Mouse (Mus musculus) liver, embryonic 16.5 days (tissue): ENCODE measurements around the gene Heyl. TPM values are rescaled to one million over a fixed set of nuclear protein-coding genes. Genes with fewer than 3 reads are reported as not detected.
"Not testable (repeated sequence)": the region's sequence is repeated elsewhere in the genome, so short reads cannot be mapped to it uniquely, and the experiment has no call there.

Source experiments
- ATAC-seq: fragments of 200-750 bp; cut with Nextera tagmentation; 2 replicates; pipeline ENCODE4 v1.8.0; 2017; ENCODE audit warnings: low read depth, mild to moderate bottlenecking, moderate number of reproducible peaks, moderate library complexity
- H3K27ac ChIP-seq: fragments of 300-500 bp; sonication (generic); 2 replicates; pipeline ENCODE4 v1.5.1; 2014; ENCODE audit warnings: mild to moderate bottlenecking, low read length
- H3K27me3 ChIP-seq: fragments of 300-500 bp; sonication (generic); 2 replicates; pipeline ENCODE4 v1.6.1; 2014; ENCODE audit warnings: low read depth, low read length, mixed read lengths; ENCODE audit not compliant: control insufficient read depth, insufficient read depth
- H3K36me3 ChIP-seq: fragments of 300-500 bp; sonication (generic); 2 replicates; pipeline ENCODE4 v1.6.1; 2014; ENCODE audit warnings: mild to moderate bottlenecking; ENCODE audit not compliant: control insufficient read depth, insufficient read depth
- H3K4me1 ChIP-seq: fragments of 300-500 bp; sonication (generic); 2 replicates; pipeline ENCODE4 v1.6.1; 2014; ENCODE audit warnings: low read depth, low read length, mixed read lengths; ENCODE audit not compliant: control insufficient read depth
- H3K4me2 ChIP-seq: fragments of 300-500 bp; sonication (generic); 2 replicates; pipeline ENCODE4 v1.6.1; 2014; ENCODE audit warnings: low read depth, low read length, mixed read lengths
- H3K4me3 ChIP-seq: fragments of 300-500 bp; sonication (generic); 2 replicates; pipeline ENCODE4 v1.5.1; 2014; ENCODE audit warnings: low read depth, mild to moderate bottlenecking, low read length
- H3K9ac ChIP-seq: fragments of 300-500 bp; sonication (generic); 2 replicates; pipeline ENCODE4 v1.6.1; 2014; ENCODE audit warnings: low read depth, low read length
- H3K9me3 ChIP-seq: fragments of 300-500 bp; sonication (generic); replicated peaks from 2 replicates; pipeline ENCODE4 v1.6.1; 2016; ENCODE audit warnings: low read length; ENCODE audit not compliant: control insufficient read depth
- WGBS: fragments of 180-500 bp; shearing (Covaris S2); extraction: QIAGEN DNeasy Blood & Tissue Kit; methylation state at CpG from one replicate; pipeline ENCODE4 v1.1.7; 2014; ENCODE audit not compliant: insufficient replicate concordance; 5-methylcytosine and 5-hydroxymethylcytosine counted together
- polyA plus RNA-seq: library from polyadenylated mRNA; unstranded; fragments of >200 nt; fragmentation: Nextera tagmentation; extraction: Ambion mirVana; gene quantifications from 2 replicates; pipeline ENCODE4 v1.2.1, GENCODE M21; 2015

Gene Heyl
- polyA plus RNA-seq, 1 experiment from 2014 or later = 1.1 TPM

DNA sequence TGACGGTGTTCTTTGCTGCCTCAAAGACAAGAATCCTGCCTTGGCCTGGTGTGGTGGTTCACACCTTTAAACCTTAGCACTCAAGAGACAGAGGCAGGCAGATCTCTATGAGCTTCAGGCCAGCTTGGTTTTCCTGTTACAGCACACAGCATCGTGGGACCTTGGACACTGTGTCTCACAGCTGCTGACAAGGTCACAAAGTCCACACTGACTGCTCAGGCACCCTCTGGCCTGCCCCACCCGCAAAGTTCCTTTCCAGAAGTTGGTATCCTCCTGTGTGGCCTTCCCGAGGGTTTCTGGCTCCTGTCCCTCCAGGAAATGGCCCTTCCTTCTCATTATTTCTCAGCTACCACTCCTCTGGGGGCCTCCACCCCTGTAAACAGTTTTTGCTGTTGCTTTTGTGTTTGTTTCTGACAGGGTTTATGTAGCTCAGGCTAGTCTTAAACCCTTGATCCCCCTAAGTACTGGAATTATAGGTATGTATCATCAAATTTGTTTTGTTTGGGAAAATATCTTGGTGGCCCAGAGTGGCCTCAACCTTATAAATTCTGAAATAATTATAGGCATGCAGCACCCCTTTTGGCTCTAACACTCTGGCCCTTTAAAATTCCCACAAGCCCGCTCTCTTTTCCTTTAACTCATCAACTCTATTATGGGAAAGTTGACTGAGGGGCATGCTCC lies 28.5 kb downstream of the Heyl start, which contains the start of gene Pabpc4:
Pabpc4 (plus strand) TSS at position 631 of the 681 bp plus-strand sequence.
- Histone ChIP-seq H3K4me2 (no peak within 1 kb of the TSS), H3K27me3 (no peaks in the 10 kb centered on the region), H3K36me3 (no peaks in the 10 kb centered on the region), H3K9ac (no peak within 1 kb of the TSS), H3K27ac (no peak within 1 kb of the TSS), H3K9me3 (no peaks in the 10 kb centered on the region), H3K4me1 (no peaks in the 10 kb centered on the region), H3K4me3 (no peak within 1 kb of the TSS)
- ATAC-seq = no peak
- 53% methylated on average over 5 of the region's 5 CpGs for WGBS

DNA sequence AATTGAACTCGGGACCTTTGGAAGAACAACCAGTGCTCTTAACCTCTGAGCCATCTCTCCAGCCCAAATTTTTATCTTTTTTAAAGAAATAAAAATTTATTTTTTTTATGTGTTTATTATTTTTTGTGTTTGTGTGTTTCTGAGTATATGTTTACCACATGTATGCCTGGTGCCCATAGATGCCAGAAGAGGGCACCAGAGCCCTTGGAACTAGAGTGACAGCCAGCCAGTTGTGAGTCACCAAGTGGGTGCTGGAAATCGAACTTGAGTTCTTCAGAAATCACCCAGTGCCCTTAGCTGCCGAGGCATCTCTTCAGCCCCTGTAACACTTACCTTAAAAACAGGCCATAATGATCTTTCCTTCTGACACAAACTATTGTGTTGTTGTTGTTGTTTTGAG lies 37.7 kb downstream of the Heyl start:
- no peak overlapping the region for H3K4me3 ChIP-seq
- 63% methylated on average over 3 of the region's 3 CpGs for WGBS
- H3K27ac ChIP-seq = no peak overlapping the region

DNA sequence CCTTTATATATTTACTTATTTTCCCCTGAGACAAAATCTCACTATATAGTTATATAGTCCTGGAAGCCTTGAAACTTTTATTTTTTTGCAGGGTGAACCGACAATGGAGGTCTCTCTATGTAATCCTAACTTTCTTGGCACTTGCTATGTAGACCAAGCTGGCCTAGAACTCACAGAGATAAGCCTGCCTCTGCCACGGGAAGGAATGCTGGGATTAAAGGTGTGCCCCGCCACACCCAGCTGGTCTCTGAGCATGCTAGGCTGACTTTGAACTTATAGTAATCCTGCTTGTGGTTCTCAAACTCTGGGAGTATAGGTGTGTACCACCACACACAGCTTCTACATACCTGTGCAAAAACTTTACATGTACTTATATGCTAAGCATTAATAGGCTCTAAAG lies 46.8 kb downstream of the Heyl start:
- Histone ChIP-seq H3K4me2 (no peak overlapping the region), H3K9ac (no peak overlapping the region), H3K9me3 (no peaks in the 10 kb centered on the region), H3K36me3 (peaks cover 5% of the 10 kb centered on the region), H3K27me3 (no peaks in the 10 kb centered on the region), H3K4me1 (peaks cover 17% of the 10 kb centered on the region), H3K4me3 (no peak overlapping the region), H3K27ac (no peak overlapping the region)
- WGBS = 41% methylated on average over 3 of the region's 3 CpGs
- ATAC-seq = no peak

More for the DNA sequence above, 37.7 kb downstream of the Heyl start:
- no peak for ATAC-seq
- H3K4me2 ChIP-seq = no peak overlapping the region
- no peaks in the 10 kb centered on the region for H3K36me3 ChIP-seq
- no peak overlapping the region for H3K9ac ChIP-seq
- no peaks in the 10 kb centered on the region; the same call in 1 of the 2 replicates for H3K27me3 ChIP-seq
- H3K9me3 ChIP-seq = no peaks in the 10 kb centered on the region
- no peaks in the 10 kb centered on the region for H3K4me1 ChIP-seq

DNA sequence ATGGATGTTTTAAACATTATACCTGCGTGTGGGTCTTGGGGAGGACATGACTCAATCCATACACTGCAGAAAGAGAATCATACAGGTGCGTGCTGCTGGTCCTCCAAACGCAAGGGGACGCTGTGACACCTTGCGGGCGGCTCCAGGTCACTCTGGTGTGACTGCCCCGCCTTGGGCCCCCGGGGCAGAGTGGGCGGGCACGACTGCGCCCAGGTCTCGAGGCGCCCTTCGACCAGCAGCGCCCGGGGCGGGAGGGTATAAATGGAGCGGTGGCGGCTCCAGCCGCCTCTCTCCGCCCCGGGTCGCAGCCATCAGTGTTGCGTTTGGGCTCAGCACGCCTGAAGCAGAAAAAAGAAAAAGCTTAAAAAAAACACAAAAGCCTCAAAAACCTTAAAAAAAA lies 49.1 kb downstream of the Heyl start:
- peak overlapping the region; percentile 34 for H3K4me2 ChIP-seq
- peak overlapping the region; percentile 79 for H3K4me3 ChIP-seq
- H3K27me3 ChIP-seq = no peaks in the 10 kb centered on the region
- H3K27ac ChIP-seq = peak overlapping the region; percentile 92
- peaks cover 22% of the 10 kb centered on the region for H3K4me1 ChIP-seq
- no peaks in the 10 kb centered on the region for H3K9me3 ChIP-seq
- peak overlapping the region; percentile 81 for H3K9ac ChIP-seq
- peaks cover 18% of the 10 kb centered on the region for H3K36me3 ChIP-seq
- peak; percentile 87 for ATAC-seq
- 0% methylated on average over 25 of the region's 25 CpGs for WGBS

DNA sequence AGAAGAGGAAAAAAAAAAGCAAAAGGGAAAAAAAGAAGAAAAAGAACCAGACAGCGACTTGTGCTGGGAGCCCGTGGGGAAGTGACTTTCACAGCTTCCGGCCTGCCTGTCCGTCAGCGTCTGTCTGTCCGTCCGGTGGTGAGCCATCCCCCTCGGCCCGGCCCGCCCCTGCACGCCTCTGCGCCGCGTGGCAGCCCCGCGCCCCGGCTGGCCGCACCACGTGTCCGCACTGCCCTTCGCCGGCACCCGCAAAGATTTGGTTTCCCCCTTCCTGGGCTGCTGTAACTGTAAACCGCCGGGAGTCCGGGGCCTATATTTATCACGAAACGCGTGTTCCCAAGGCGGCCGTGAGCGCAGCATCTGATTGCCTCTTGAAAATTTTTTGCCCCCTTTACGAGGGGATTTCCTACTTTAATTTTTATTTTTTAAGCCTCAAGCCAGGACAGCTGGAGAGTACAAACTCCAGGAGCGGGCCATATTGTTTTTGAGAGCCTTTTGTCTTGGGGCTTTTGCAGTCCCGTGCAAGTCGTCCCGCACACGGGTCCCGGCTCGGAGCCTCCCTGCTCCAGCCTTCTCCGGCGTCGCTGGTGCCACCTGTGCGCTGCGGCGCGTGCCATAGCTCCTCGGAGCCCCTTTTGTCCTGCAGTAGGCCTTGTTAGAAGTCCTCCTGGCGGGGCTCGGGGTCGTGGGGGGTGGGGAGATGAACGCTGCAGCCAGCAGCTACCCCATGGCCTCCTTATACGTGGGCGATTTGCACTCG lies 49.7 kb downstream of the Heyl start:
- peak overlapping the region; percentile 81 for H3K9ac ChIP-seq
- not testable (repeated sequence) for H3K27me3 ChIP-seq, H3K9me3 ChIP-seq
- under 1% methylated on average over 36 of the region's 55 CpGs for WGBS
- peaks cover 23% of the 10 kb centered on the region for H3K36me3 ChIP-seq
- H3K4me2 ChIP-seq = peak overlapping the region; percentile 65
- H3K4me3 ChIP-seq = peak overlapping the region; percentile 79
- peak overlapping the region; percentile 92 for H3K27ac ChIP-seq
- H3K4me1 ChIP-seq = peaks cover 26% of the 10 kb centered on the region
- ATAC-seq = peak; percentile 31

DNA sequence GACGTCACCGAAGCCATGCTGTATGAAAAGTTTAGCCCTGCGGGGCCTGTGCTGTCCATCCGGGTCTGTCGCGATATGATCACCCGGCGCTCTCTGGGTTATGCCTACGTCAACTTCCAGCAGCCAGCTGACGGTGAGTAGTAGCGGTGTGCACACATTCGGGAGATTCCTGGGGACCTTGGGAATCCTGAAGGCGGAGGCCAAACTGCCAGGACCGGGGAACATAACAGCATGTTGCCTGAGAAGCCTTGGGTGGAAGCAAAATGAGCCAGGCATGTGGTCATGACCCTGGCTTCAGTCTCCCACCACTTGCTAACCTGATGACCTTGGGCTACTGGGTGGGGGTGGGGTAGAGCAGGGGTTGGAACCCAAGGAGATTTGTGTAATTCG lies 50.3 kb downstream of the Heyl start:
- peaks cover 32% of the 10 kb centered on the region for H3K4me1 ChIP-seq
- not testable (repeated sequence) for H3K9me3 ChIP-seq, H3K27me3 ChIP-seq, ATAC-seq
- peak overlapping the region; percentile 92 for H3K27ac ChIP-seq
- 0% methylated on average over 11 of the region's 15 CpGs for WGBS
- peak overlapping the region; percentile 81 for H3K9ac ChIP-seq
- H3K4me2 ChIP-seq = peak overlapping the region; percentile 65
- H3K36me3 ChIP-seq = peaks cover 28% of the 10 kb centered on the region
- peak overlapping the region; percentile 79 for H3K4me3 ChIP-seq

DNA sequence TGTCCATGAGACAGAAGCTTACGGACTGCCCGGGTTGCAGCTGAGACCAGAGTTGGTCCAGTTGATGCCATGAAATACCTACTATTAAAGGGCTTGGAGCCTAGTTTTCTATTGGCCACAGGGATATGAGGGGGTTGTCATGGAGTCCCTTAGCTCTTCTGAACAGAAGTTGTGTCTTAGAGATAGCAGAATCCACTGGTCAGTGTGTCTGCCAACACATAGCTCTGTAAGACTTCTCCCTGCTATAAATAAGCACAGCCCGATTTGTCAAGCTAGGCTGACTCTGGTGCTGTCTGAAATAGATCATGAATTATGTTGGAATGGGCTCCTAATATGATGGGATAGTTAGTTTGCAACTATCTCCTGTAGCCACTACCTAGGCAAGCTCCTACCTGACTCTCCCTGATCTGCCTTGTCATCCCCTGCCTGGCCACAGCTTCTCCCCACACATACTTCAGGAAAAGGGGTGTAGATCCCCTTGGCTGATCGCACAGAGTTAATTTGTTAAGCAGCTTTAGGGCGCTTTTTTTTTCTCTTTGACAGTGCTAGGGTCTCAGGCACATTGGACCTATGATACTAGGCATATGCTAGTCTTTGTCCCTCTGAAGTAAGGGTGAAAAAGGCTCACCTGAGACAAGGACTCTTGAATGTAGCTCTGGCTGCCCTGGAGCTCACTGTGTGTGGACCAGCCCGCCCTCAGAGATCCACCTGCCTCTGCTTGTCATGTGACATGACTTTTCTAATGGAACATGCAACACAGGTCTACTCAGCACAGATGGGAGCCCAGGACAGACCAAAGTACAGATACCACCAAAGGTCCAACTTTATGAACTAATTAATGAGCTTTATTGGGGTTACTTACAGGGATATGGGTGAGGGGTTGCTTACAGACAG lies 51.6 kb downstream of the Heyl start:
- 38% methylated on average over 6 of the region's 6 CpGs for WGBS
- H3K36me3 ChIP-seq = peaks cover 42% of the 10 kb centered on the region
- peak; percentile 33 for ATAC-seq

DNA sequence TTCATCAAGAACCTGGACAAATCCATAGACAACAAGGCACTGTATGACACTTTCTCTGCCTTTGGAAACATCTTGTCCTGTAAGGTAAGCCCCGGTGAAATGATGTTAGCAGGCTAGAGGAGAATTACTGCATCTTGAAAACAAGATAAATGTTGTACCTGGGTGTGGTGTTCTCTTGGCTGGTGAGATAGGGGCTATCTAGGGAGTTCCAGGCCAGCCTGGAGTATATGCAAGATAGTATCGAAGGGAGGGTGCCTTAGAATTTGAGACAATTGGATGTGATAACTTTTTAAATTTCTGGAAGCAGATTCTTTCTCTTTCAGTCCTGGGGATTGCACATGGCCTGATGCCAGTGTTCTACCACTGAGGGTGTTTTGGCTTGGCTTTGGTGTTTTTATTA lies 53.4 kb downstream of the Heyl start:
- peak; percentile 80 for ATAC-seq
- Histone ChIP-seq H3K27me3 (no peaks in the 10 kb centered on the region), H3K36me3 (peaks cover 60% of the 10 kb centered on the region), H3K4me1 (peaks cover 22% of the 10 kb centered on the region), H3K27ac (peak overlapping the region; percentile 92), H3K4me2 (peak overlapping the region; percentile 65), H3K9me3 (no peaks in the 10 kb centered on the region), H3K4me3 (peak overlapping the region; percentile 79), H3K9ac (peak overlapping the region; percentile 81)
- 27% methylated on average over 2 of the region's 2 CpGs for WGBS

More for the DNA sequence above, 51.6 kb downstream of the Heyl start:
- no peaks in the 10 kb centered on the region for H3K27me3 ChIP-seq
- H3K27ac ChIP-seq = peak overlapping the region; percentile 92
- peaks cover 29% of the 10 kb centered on the region for H3K4me1 ChIP-seq
- peak overlapping the region; percentile 65 for H3K4me2 ChIP-seq
- H3K9me3 ChIP-seq = no peaks in the 10 kb centered on the region
- peak overlapping the region; percentile 79 for H3K4me3 ChIP-seq
- peak overlapping the region; percentile 81 for H3K9ac ChIP-seq
